9 mouse cellular contexts compared by ENCODE assay signal in genomic region chr16:57593422-57594157, GRCm38 (mm10). TPM values are rescaled to one million over a fixed set of nuclear protein-coding genes. Genes with fewer than 3 reads are reported as not detected.
A peak's percentile ranks its signal among the peaks of the same experiment; 100 is the strongest.
DNase-seq lines count a peak whose midpoint lies in the region; ATAC-seq and TF ChIP-seq lines count a peak whose summit lies in the region.
"Had no signal": no experiment of that assay in that cellular context is flagged by ENCODE, and none has a peak within 500 bp of the region (broad histone marks: within the 10 kb centered on the region; RNA-seq: fewer than 3 reads in every experiment).

No protein-coding gene starts in this region.

- H3K4me1 ChIP-seq in midbrain, embryonic 11.5 days (ENCODE audit: control insufficient read depth, insufficient read depth, low read length), result no peaks in the 10 kb centered on the region
- H3K4me1 ChIP-seq in midbrain, embryonic 10.5 days, result no peaks in the 10 kb centered on the region
- H3K4me1 ChIP-seq in cortical plate, adult 2 months (ENCODE audit: control insufficient read depth, insufficient read depth, low read length), result no peaks in the 10 kb centered on the region
- H3K4me1 ChIP-seq: heart, embryonic 13.5 days; stomach, embryonic 15.5 days had no signal

- no peak for TF ChIP-seq POLR2A in cortical plate, adult 2 months (IDR thresholded peaks at IDR 0.05; ENCODE audit: extremely low read depth, insufficient read depth, low read length)

- peak; percentile 44; the same call in 1 of the 2 replicates for ATAC-seq in midbrain, embryonic 11.5 days (ENCODE audit: low FRiP score)
- peak; percentile 12 for ATAC-seq in Patski

- peak; percentile 74 for TF ChIP-seq CTCF in Patski (IDR thresholded peaks at IDR 0.05)
- peak; percentile 52 for TF ChIP-seq CTCF in cortical plate, adult 2 months (IDR thresholded peaks at IDR 0.05; ENCODE audit: extremely low read depth, insufficient read depth, low read length)

- H3K36me3 ChIP-seq in midbrain, embryonic 11.5 days (ENCODE audit: control insufficient read depth, insufficient read depth, low read length), result no peaks in the 10 kb centered on the region
- no peaks in the 10 kb centered on the region for H3K36me3 ChIP-seq in midbrain, embryonic 10.5 days
- no peaks in the 10 kb centered on the region for H3K36me3 ChIP-seq in splenic B cell, adult 2 months (ENCODE audit: control insufficient read depth, insufficient read depth, low read length, poor library complexity, severe bottlenecking)
- H3K36me3 ChIP-seq: stomach, embryonic 15.5 days had no signal

- H3K9me3 ChIP-seq in midbrain, embryonic 11.5 days (ENCODE audit: control insufficient read depth, low read length), result no peaks in the 10 kb centered on the region
- no peaks in the 10 kb centered on the region for H3K9me3 ChIP-seq in midbrain, embryonic 10.5 days (replicated peaks)
- H3K9me3 ChIP-seq: heart, embryonic 13.5 days; stomach, embryonic 15.5 days had no signal

- no peaks in the 10 kb centered on the region for H3K27me3 ChIP-seq in midbrain, embryonic 11.5 days (ENCODE audit: control insufficient read depth, insufficient read depth, low read length)
- H3K27me3 ChIP-seq in midbrain, embryonic 10.5 days (ENCODE audit: low read depth, poor library complexity, severe bottlenecking), result no peaks in the 10 kb centered on the region
- H3K27me3 ChIP-seq in Patski, result no peaks in the 10 kb centered on the region
- no peaks in the 10 kb centered on the region for H3K27me3 ChIP-seq in splenic B cell, adult 2 months (ENCODE audit: control insufficient read depth, insufficient read depth, low read length, poor library complexity, severe bottlenecking)
- H3K27me3 ChIP-seq: heart, embryonic 13.5 days; stomach, embryonic 15.5 days had no signal

- H3K4me2 ChIP-seq in midbrain, embryonic 11.5 days, result no peak overlapping the region
- H3K4me2 ChIP-seq: heart, embryonic 13.5 days; stomach, embryonic 15.5 days had no signal

- H3K9ac ChIP-seq in midbrain, embryonic 11.5 days (ENCODE audit: low read length), result no peak overlapping the region
- H3K9ac ChIP-seq: heart, embryonic 13.5 days; stomach, embryonic 15.5 days had no signal

- H3K4me3 ChIP-seq in midbrain, embryonic 11.5 days (ENCODE audit: low read depth, low read length), result no peak overlapping the region
- H3K4me3 ChIP-seq in midbrain, embryonic 10.5 days, result no peak overlapping the region
- H3K4me3 ChIP-seq in cortical plate, adult 2 months (ENCODE audit: insufficient read depth, low read length), result no peak overlapping the region
- H3K4me3 ChIP-seq: heart, embryonic 13.5 days; stomach, embryonic 15.5 days had no signal

- H3K27ac ChIP-seq in midbrain, embryonic 11.5 days (ENCODE audit: low read depth, low read length), result no peak overlapping the region
- H3K27ac ChIP-seq in midbrain, embryonic 10.5 days (replicated peaks), result no peak overlapping the region
- H3K27ac ChIP-seq in cortical plate, adult 2 months (ENCODE audit: insufficient read depth, low read length), result no peak overlapping the region
- H3K27ac ChIP-seq: heart, embryonic 13.5 days; stomach, embryonic 15.5 days had no signal

- WGBS in midbrain, embryonic 11.5 days, result 36% methylated on average over 7 of the region's 7 CpGs
- 47% methylated on average over 7 of the region's 7 CpGs for WGBS in midbrain, embryonic 10.5 days

- CTCF ChIA-PET in Patski (lab: Charles Lee), result interaction anchor here (0.7 to 2.7 kb wide), 30 partner anchors 9 to 508 kb away, joined by 3 to 30 read pairs (median 6); partner anchors contain the start of genes Cmss1, Nit2 and Tbc1d23

- in situ Hi-C loops in Patski (cut with MboI; ENCODE audit: low pct_unique_long_range_greater_than_20kb), result loop anchor here (10.0 kb wide), 1 partner anchor 469 kb away; the partner anchor contains the start of gene Tomm70a

- POLR2A ChIA-PET in Patski (lab: Charles Lee), result no interaction called here

- peak; percentile 96 for DNase-seq in midbrain, embryonic 11.5 days (ENCODE audit: low spot score, missing footprints)
- DNase-seq in midbrain, embryonic 10.5 days (ENCODE audit: low spot score), result no peak
- no peak for DNase-seq in Patski (ENCODE audit: low read depth, low spot score)
- peak; percentile 84 for DNase-seq in induced T-regulatory cell, adult 2 months (ENCODE audit: low read depth)
- DNase-seq in lung, postnatal 10 days, result peak; percentile 70
- DNase-seq in splenic B cell, adult 2 months (ENCODE audit: low read depth, low spot score), result peak; percentile 80

RNA-seq across cellular contexts. Expression of gene Cmss1, which starts 13.1 kb away (rescaled TPM):
- polyA plus RNA-seq in midbrain, embryonic 11.5 days (2014; fragmentation: Nextera tagmentation; extraction: Ambion mirVana), result 54.8 and 56.3 TPM in 2 replicates
- polyA plus RNA-seq in midbrain, embryonic 10.5 days (2016; fragmentation: Nextera tagmentation; extraction: Ambion mirVana), result 56.3 and 67.3 TPM in 2 replicates
- polyA plus RNA-seq in Patski (2021), result 13.8 TPM
- polyA plus RNA-seq in cortical plate, adult 2 months (2012; rRNA removed), result 8.9 and 9.5 TPM in 2 replicates

Comparison
In these comparisons a context has a peak if more than half of its experiments do, and no peak if none do; other contexts are left out.
1. DNase-seq: peak in midbrain, embryonic 11.5 days (single experiment), induced T-regulatory cell, adult 2 months (single experiment), lung, postnatal 10 days (single experiment) and splenic B cell, adult 2 months (single experiment); none in midbrain, embryonic 10.5 days (single experiment) and Patski (single experiment).